Mouse (Mus musculus): ENCODE data around the gene Ghrh. TPM values are rescaled to one million over a fixed set of nuclear protein-coding genes. Genes with fewer than 3 reads are reported as not detected.
"Not testable (repeated sequence)": the region's sequence is repeated elsewhere in the genome, so short reads cannot be mapped to it uniquely, and the experiment has no call there.

Gene Ghrh
- polyA plus RNA-seq (2015; fragmentation: Nextera tagmentation; extraction: Ambion mirVana), result 2.6 and 2.7 TPM in 2 replicates

DNA sequence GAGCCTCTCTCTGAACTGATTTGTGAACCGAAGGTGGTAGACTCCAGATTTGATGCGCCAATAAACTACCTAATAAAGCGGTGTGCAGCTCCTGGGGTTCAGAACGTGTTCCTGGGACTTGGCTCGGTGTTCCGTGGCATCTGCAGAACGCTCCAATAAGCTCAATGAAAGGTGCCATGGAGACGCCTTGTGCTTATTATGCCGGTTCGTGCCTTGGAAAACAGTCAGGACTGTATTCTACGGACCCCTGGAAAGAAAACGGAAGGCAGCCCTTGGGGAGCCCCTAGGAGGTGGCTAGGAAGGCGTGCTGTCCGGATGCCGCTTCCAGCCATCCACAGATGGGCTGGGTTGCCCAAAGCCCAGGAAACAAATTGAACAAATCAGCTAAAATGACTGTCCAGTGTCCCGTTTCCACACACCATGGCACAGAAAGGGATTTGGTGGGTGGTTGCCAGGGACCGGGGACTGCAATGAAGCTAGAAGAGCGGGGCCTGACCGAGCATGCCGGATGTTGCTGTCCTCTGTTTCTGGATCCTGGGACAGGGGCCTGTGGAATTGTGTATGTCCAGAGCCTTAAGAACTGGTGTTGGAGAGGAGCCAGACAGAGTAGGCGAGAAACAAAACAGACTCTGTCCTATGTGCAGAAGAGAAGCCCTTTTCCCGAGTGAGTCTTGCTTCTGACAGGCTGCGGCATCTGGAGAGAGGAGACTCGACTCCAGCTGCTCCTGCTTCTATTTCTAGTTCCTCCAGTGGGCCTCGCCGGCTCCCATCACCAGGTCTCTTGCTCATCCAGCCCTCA is at the start of gene Ghrh:
TSS of gene Ghrh (minus strand) at position 146 of the 799 bp plus-strand sequence.
- WGBS, result 32% methylated on average over 26 of the region's 26 CpGs
- H3K4me2 ChIP-seq (ENCODE audit: low read length), result peak within 1 kb of the TSS; percentile 25
- no peaks in the 10 kb centered on the region for H3K27me3 ChIP-seq (ENCODE audit: control insufficient read depth, insufficient read depth, low read depth, low read length)

DNA sequence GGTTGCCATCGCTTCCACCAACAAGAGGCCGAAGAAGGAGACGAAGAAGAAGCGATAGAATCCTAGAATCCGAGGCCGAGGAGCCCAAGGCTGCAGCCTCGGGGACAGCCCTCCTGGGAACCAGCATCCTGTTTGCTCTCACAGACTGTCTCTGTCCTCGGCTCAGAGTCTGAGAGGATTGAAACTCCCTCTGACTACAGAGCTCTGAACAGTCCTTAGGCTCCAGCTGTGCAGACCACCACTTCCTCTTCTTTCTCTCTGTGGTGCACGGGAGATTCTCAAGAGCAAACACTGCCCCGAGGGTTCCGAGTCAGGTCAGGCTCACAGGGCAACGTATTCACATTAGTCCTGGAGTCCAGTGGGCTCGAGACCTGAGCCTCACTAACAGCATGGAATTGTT is 48.7 kb upstream of the Ghrh start:
- H3K27me3 ChIP-seq (ENCODE audit: control insufficient read depth, insufficient read depth, low read depth, low read length), result no peaks in the 10 kb centered on the region
- 57% methylated on average over 13 of the region's 13 CpGs for WGBS
- no peak overlapping the region for H3K4me2 ChIP-seq (ENCODE audit: low read length)
- H3K4me1 ChIP-seq (ENCODE audit: control insufficient read depth, insufficient read depth, low read length), result no peaks in the 10 kb centered on the region
- no peak overlapping the region for H3K4me3 ChIP-seq (ENCODE audit: low read depth, low read length)
- no peaks in the 10 kb centered on the region; the same call in 1 of the 2 replicates for H3K9me3 ChIP-seq (replicated peaks; ENCODE audit: control insufficient read depth, low read length, poor library complexity, severe bottlenecking)
- peaks cover 14% of the 10 kb centered on the region for H3K36me3 ChIP-seq (ENCODE audit: control insufficient read depth, insufficient read depth, low read length)
- no peak overlapping the region for H3K9ac ChIP-seq (ENCODE audit: low read depth, low read length)
- peak overlapping the region; percentile 17; the same call in 1 of the 2 replicates for H3K27ac ChIP-seq (ENCODE audit: low read length)
- ATAC-seq, result no peak

More for the DNA sequence above, at the start of gene Ghrh:
- Histone ChIP-seq H3K4me1 (ENCODE audit: control insufficient read depth, insufficient read depth, low read length) (peaks cover 44% of the 10 kb centered on the region), H3K36me3 (ENCODE audit: control insufficient read depth, insufficient read depth, low read length) (no peaks in the 10 kb centered on the region), H3K4me3 (ENCODE audit: low read depth, low read length) (no peak within 1 kb of the TSS), H3K9ac (ENCODE audit: low read depth, low read length) (peak within 1 kb of the TSS; percentile 58), H3K27ac (ENCODE audit: low read length) (peak within 1 kb of the TSS; percentile 94), H3K9me3 (replicated peaks; ENCODE audit: control insufficient read depth, low read length, poor library complexity, severe bottlenecking) (no peaks in the 10 kb centered on the region)
- ATAC-seq, result peak; percentile 53

DNA sequence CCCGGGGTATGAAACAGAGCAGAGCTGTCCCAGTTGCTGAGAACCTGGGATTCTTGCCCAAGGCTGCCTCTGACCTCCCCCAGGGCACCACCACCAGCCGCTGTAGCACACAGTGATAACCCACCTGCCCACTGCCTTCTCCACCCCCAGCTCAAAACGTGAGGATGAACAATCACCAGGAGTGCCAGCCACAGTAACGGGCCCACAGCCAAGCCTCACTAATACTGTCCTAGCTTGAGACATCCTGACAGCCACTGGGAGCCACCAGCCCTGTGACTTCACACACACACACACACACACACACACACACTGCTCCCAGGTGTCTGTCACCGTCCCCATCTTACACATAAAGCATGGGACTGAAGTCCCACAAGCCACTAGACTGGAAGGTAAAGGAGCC is 48.1 kb upstream of the Ghrh start:
- no peak for ATAC-seq
- 65% methylated on average over 5 of the region's 5 CpGs for WGBS
- Histone ChIP-seq H3K36me3 (ENCODE audit: control insufficient read depth, insufficient read depth, low read length) (peaks cover 14% of the 10 kb centered on the region), H3K27me3 (ENCODE audit: control insufficient read depth, insufficient read depth, low read depth, low read length) (no peaks in the 10 kb centered on the region), H3K4me2 (ENCODE audit: low read length) (no peak overlapping the region), H3K4me1 (ENCODE audit: control insufficient read depth, insufficient read depth, low read length) (no peaks in the 10 kb centered on the region), H3K9me3 (replicated peaks; ENCODE audit: control insufficient read depth, low read length, poor library complexity, severe bottlenecking) (no peaks in the 10 kb centered on the region; the same call in 1 of the 2 replicates), H3K27ac (ENCODE audit: low read length) (peak overlapping the region; percentile 0; the same call in 1 of the 2 replicates), H3K9ac (ENCODE audit: low read depth, low read length) (no peak overlapping the region), H3K4me3 (ENCODE audit: low read depth, low read length) (no peak overlapping the region)

DNA sequence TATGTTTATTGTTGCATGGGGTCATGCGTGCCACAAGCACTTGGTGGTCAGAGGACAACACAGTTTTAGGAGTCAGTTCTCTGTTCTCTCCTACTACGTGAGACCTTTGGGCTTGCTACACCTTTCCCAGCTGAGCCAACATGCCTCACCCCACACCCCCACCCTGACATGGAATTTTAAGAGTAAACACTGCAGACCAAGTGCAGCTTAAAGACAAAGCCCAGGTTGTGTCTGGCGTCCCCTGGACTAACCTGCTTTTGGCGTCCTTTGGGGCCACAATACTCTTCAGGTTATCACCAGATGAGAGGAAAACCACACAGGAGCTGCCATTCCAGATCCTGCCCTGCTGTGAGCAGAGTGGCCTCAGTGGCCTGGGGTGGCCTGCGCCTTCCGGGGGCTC is 47.6 kb upstream of the Ghrh start:
- Histone ChIP-seq H3K4me3 (ENCODE audit: low read depth, low read length) (no peak overlapping the region), H3K27me3 (ENCODE audit: control insufficient read depth, insufficient read depth, low read depth, low read length) (no peaks in the 10 kb centered on the region), H3K4me1 (ENCODE audit: control insufficient read depth, insufficient read depth, low read length) (no peaks in the 10 kb centered on the region), H3K4me2 (ENCODE audit: low read length) (no peak overlapping the region), H3K9me3 (replicated peaks; ENCODE audit: control insufficient read depth, low read length, poor library complexity, severe bottlenecking) (no peaks in the 10 kb centered on the region; the same call in 1 of the 2 replicates), H3K27ac (ENCODE audit: low read length) (peak overlapping the region; percentile 0; the same call in 1 of the 2 replicates), H3K36me3 (ENCODE audit: control insufficient read depth, insufficient read depth, low read length) (peaks cover 14% of the 10 kb centered on the region), H3K9ac (ENCODE audit: low read depth, low read length) (no peak overlapping the region)
- ATAC-seq, result no peak
- 80% methylated on average over 6 of the region's 6 CpGs for WGBS

DNA sequence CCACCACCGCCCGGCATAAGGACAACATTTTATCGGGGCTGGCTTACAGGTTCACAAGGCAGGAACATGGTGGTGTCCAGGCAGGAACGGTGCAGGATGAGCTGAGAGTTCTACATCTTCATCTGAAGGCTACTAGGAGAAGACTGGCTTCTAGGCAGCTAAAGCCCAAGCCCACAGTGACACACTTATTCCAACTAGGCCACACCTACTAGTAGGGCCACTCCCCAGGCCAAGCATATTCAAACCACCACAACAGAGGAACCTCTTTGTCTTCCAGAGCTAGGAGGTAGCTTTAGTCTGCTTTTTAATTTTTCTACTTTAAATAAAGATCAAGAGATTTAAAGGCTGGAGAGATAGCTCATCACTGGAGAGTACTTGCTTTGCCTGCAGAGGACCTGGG is 46.2 kb upstream of the Ghrh start:
- H3K27ac ChIP-seq (ENCODE audit: low read length), result no peak overlapping the region
- no peak overlapping the region for H3K4me2 ChIP-seq (ENCODE audit: low read length)
- H3K9me3 ChIP-seq (replicated peaks; ENCODE audit: control insufficient read depth, low read length, poor library complexity, severe bottlenecking), result no peaks in the 10 kb centered on the region; the same call in 1 of the 2 replicates
- H3K9ac ChIP-seq (ENCODE audit: low read depth, low read length), result no peak overlapping the region
- WGBS, result over 99% methylated on average over 4 of the region's 4 CpGs
- H3K4me1 ChIP-seq (ENCODE audit: control insufficient read depth, insufficient read depth, low read length), result no peaks in the 10 kb centered on the region
- no peaks in the 10 kb centered on the region for H3K27me3 ChIP-seq (ENCODE audit: control insufficient read depth, insufficient read depth, low read depth, low read length)
- no peak overlapping the region for H3K4me3 ChIP-seq (ENCODE audit: low read depth, low read length)
- H3K36me3 ChIP-seq (ENCODE audit: control insufficient read depth, insufficient read depth, low read length), result peaks cover 13% of the 10 kb centered on the region
- no peak for ATAC-seq

DNA sequence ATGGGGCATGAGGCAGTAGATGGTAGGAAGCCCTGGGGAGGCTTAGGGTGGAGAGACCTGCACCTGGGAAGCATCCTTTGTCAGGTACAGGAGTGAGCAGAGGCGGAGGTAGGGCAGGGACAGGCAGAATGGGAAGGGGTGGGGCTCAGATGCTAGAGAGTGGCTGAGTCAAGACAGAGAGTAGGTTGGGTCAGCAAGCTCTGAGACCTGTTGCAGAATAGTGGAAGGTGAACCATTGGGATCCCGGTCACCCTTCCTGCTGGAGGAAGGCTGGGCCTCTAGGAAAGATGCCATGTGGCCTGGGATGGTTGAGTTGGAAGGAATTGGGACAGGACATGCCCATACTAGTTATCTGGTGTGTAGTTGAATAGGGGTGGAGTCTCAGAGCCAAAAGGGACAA is 45.0 kb upstream of the Ghrh start:
- Histone ChIP-seq H3K4me1 (ENCODE audit: control insufficient read depth, insufficient read depth, low read length) (no peaks in the 10 kb centered on the region), H3K4me3 (ENCODE audit: low read depth, low read length) (no peak overlapping the region), H3K9ac (ENCODE audit: low read depth, low read length) (no peak overlapping the region), H3K9me3 (replicated peaks; ENCODE audit: control insufficient read depth, low read length, poor library complexity, severe bottlenecking) (no peaks in the 10 kb centered on the region), H3K27ac (ENCODE audit: low read length) (no peak overlapping the region), H3K36me3 (ENCODE audit: control insufficient read depth, insufficient read depth, low read length) (peaks cover 6% of the 10 kb centered on the region; the same call in 1 of the 2 replicates), H3K27me3 (ENCODE audit: control insufficient read depth, insufficient read depth, low read depth, low read length) (no peaks in the 10 kb centered on the region), H3K4me2 (ENCODE audit: low read length) (no peak overlapping the region)
- ATAC-seq, result no peak
- 97% methylated on average over 2 of the region's 2 CpGs for WGBS

DNA sequence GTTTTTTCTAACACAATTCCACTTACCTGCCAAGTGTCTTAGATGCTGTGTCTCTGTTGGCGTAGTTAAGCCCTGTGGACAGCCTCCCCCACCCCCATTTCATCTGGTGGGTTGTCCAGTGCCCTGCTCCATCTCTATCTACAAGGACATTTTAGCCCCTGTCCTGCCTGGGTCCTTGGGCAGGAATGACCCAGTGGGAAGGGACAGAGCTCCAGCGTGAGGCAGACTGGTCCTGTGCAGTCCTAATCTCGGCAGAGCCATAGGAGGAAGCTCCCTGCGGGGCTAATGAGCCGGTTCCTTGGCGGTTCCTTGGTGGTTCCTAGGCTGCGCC is 42.2 kb upstream of the Ghrh start:
- WGBS, result 86% methylated on average over 7 of the region's 7 CpGs
- Histone ChIP-seq H3K4me1 (ENCODE audit: control insufficient read depth, insufficient read depth, low read length) (peaks cover 3% of the 10 kb centered on the region), H3K27me3 (ENCODE audit: control insufficient read depth, insufficient read depth, low read depth, low read length) (no peaks in the 10 kb centered on the region), H3K9ac (ENCODE audit: low read depth, low read length) (no peak overlapping the region), H3K9me3 (replicated peaks; ENCODE audit: control insufficient read depth, low read length, poor library complexity, severe bottlenecking) (no peaks in the 10 kb centered on the region), H3K36me3 (ENCODE audit: control insufficient read depth, insufficient read depth, low read length) (no peaks in the 10 kb centered on the region; the same call in 1 of the 2 replicates), H3K4me2 (ENCODE audit: low read length) (no peak overlapping the region), H3K4me3 (ENCODE audit: low read depth, low read length) (no peak overlapping the region), H3K27ac (ENCODE audit: low read length) (no peak overlapping the region)
- no peak for ATAC-seq

DNA sequence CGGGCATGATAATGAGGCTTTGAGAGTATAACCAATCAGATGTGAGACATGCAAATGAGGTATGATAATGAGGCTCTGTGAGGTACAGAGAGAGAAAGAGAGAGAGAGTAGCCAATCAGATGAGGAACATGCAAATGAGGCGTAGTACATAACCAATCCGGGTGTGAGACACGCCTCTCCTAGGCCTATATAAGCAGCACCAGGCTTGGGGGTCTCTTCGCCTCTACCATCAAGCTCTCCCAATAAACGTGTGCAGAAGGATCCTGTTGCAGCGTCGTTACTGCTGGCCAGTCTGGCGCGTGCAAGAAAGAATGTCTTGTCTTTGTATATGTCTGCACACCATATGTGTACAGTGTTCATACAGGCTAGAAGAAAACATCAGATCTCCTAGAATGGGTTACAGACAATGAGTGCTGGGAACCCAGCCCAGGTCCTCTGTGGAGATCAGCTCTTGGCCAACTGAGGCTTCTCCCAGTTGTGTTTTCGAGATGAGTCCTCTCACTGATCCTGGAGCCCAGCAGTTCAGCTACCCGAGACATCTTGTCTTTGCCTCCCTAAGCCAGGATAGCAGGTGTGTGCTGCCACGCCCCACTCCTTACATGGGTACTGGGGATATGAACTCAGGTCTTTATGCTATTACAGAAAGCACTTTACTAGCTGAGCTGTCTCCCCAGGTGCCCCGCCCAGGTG is 41.7 kb upstream of the Ghrh start:
- 95% methylated on average over 14 of the region's 14 CpGs for WGBS
- not testable (repeated sequence) for H3K4me1 ChIP-seq (ENCODE audit: control insufficient read depth, insufficient read depth, low read length)

DNA sequence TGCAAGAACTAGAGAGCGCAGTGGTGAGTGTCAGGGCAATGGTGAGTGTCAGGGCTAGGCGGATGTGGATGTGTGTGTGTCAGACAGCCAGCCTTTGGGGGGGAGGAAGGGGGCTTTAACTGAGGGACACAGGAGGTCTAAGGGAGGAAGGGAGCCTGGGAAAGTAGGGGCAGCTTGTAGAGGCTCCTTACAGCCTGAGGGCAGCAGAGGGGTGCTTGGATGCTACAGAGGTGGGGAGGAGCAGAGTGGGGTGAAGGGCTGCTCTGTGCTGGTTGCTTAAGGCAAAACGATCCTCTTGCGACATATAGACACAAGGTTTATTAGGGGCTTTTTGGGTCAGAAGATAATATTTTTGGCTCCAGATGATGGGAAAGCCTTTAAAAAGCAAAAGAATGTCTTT is 37.5 kb upstream of the Ghrh start:
- H3K4me3 ChIP-seq (ENCODE audit: low read depth, low read length), result no peak overlapping the region
- H3K4me1 ChIP-seq (ENCODE audit: control insufficient read depth, insufficient read depth, low read length), result peaks cover 3% of the 10 kb centered on the region
- WGBS, result 54% methylated on average over 4 of the region's 4 CpGs
- no peaks in the 10 kb centered on the region for H3K9me3 ChIP-seq (replicated peaks; ENCODE audit: control insufficient read depth, low read length, poor library complexity, severe bottlenecking)
- no peak overlapping the region for H3K9ac ChIP-seq (ENCODE audit: low read depth, low read length)
- H3K27me3 ChIP-seq (ENCODE audit: control insufficient read depth, insufficient read depth, low read depth, low read length), result no peaks in the 10 kb centered on the region
- ATAC-seq, result no peak
- H3K36me3 ChIP-seq (ENCODE audit: control insufficient read depth, insufficient read depth, low read length), result no peaks in the 10 kb centered on the region
- H3K27ac ChIP-seq (ENCODE audit: low read length), result peak overlapping the region; percentile 50
- H3K4me2 ChIP-seq (ENCODE audit: low read length), result no peak overlapping the region

More for the DNA sequence above, 41.7 kb upstream of the Ghrh start:
- ATAC-seq; H3K9me3 ChIP-seq (replicated peaks; ENCODE audit: control insufficient read depth, low read length, poor library complexity, severe bottlenecking); H3K9ac ChIP-seq (ENCODE audit: low read depth, low read length); H3K4me3 ChIP-seq (ENCODE audit: low read depth, low read length); H3K4me2 ChIP-seq (ENCODE audit: low read length); H3K27me3 ChIP-seq (ENCODE audit: control insufficient read depth, insufficient read depth, low read depth, low read length); H3K36me3 ChIP-seq (ENCODE audit: control insufficient read depth, insufficient read depth, low read length); H3K27ac ChIP-seq (ENCODE audit: low read length): not testable (repeated sequence)

All from midbrain, embryonic 16.5 days (tissue).